Mouse (Mus musculus) midbrain, embryonic 13.5 days (tissue): ENCODE measurements around the gene Rnps1. TPM values are rescaled to one million over a fixed set of nuclear protein-coding genes. Genes with fewer than 3 reads are reported as not detected.

ENCODE experiments used
- ATAC-seq: fragments of 200-750 bp; cut with Nextera tagmentation; 2 replicates; pipeline ENCODE4 v1.8.0; 2017; ENCODE audit warnings: mild to moderate bottlenecking, moderate TSS enrichment, moderate library complexity
- H3K27ac ChIP-seq: fragments of 300-500 bp; sonication (generic); 2 replicates; pipeline ENCODE4 v1.5.1; 2015; ENCODE audit warnings: inconsistent platforms, mild to moderate bottlenecking, moderate library complexity
- H3K27me3 ChIP-seq: fragments of 300-500 bp; sonication (generic); 2 replicates; pipeline ENCODE4 v1.6.1; 2015; ENCODE audit warnings: mild to moderate bottlenecking, inconsistent platforms
- H3K36me3 ChIP-seq: fragments of 300-500 bp; sonication (generic); 2 replicates; pipeline ENCODE4 v1.6.1; 2015; ENCODE audit warnings: mild to moderate bottlenecking, inconsistent platforms
- H3K4me1 ChIP-seq: fragments of 300-500 bp; sonication (generic); replicated peaks from 2 replicates; pipeline ENCODE4 v1.6.1; 2015; ENCODE audit warnings: inconsistent platforms
- H3K4me2 ChIP-seq: fragments of 300-500 bp; sonication (generic); replicated peaks from 2 replicates; pipeline ENCODE4 v1.6.1; 2015; ENCODE audit warnings: moderate library complexity, mild to moderate bottlenecking, inconsistent platforms
- H3K4me3 ChIP-seq: fragments of 300-500 bp; sonication (generic); replicated peaks from 2 replicates; pipeline ENCODE4 v1.5.1; 2015; ENCODE audit warnings: mild to moderate bottlenecking, inconsistent platforms
- H3K9ac ChIP-seq: fragments of 300-500 bp; sonication (generic); replicated peaks from 2 replicates; pipeline ENCODE4 v1.6.1; 2015; ENCODE audit warnings: mild to moderate bottlenecking, inconsistent platforms
- H3K9me3 ChIP-seq: fragments of 300-500 bp; sonication (generic); 2 replicates; pipeline ENCODE4 v1.6.1; 2016; ENCODE audit warnings: mild to moderate bottlenecking, inconsistent platforms
- WGBS: fragments of 180-500 bp; shearing (Covaris S2); methylation state at CpG from one replicate; pipeline ENCODE4 v1.1.7; 2015; 5-methylcytosine and 5-hydroxymethylcytosine counted together
- polyA plus RNA-seq: library from polyadenylated mRNA; unstranded; fragments of >200 nt; fragmentation: Nextera tagmentation; extraction: Ambion mirVana; gene quantifications from 2 replicates; pipeline ENCODE4 v1.2.1, GENCODE M21; 2015

Gene Rnps1
- polyA plus RNA-seq = 370 and 374 TPM in 2 replicates

GRCm38 (mm10) chr17:24414230-24414976, at the start of gene Rnps1:
Gene Rnps1 (plus strand): TSS chr17:24414565.
- H3K4me2 ChIP-seq = peak within 1 kb of the TSS; percentile 97
- peak within 1 kb of the TSS; percentile 96 for H3K9ac ChIP-seq
- H3K4me1 ChIP-seq = peaks cover 36% of the 10 kb centered on the region
- WGBS = under 1% methylated on average over 64 of the region's 64 CpGs
- H3K27me3 ChIP-seq = no peaks in the 10 kb centered on the region
- H3K4me3 ChIP-seq = peak within 1 kb of the TSS; percentile 97
- no peaks in the 10 kb centered on the region for H3K9me3 ChIP-seq
- peak; percentile 96 for ATAC-seq
- H3K36me3 ChIP-seq = peaks cover 36% of the 10 kb centered on the region
- peak within 1 kb of the TSS; percentile 89 for H3K27ac ChIP-seq

- no peak overlapping the region for H3K4me2 ChIP-seq
- no peak overlapping the region for H3K4me3 ChIP-seq
- no peaks in the 10 kb centered on the region for H3K27me3 ChIP-seq
- WGBS = 27% methylated on average over 13 of the region's 13 CpGs
- 0 out of 2 replicates have a peak overlapping the region, but pooled peaks have one; percentile 11 for H3K9ac ChIP-seq
- H3K9me3 ChIP-seq = no peaks in the 10 kb centered on the region
- H3K36me3 ChIP-seq = peaks cover 44% of the 10 kb centered on the region
- no peak for ATAC-seq
- H3K27ac ChIP-seq = no peak overlapping the region
- no peaks in the 10 kb centered on the region for H3K4me1 ChIP-seq
These were observed 48.5 kb upstream of the Rnps1 start for GRCm38 (mm10) chr17:24365863-24366262.

GRCm38 (mm10) chr17:24375094-24375712, 39.2 kb upstream of the Rnps1 start:
- no peak for ATAC-seq
- Histone ChIP-seq H3K27ac (no peak overlapping the region), H3K9me3 (no peaks in the 10 kb centered on the region), H3K36me3 (peaks cover 91% of the 10 kb centered on the region), H3K4me3 (no peak overlapping the region), H3K4me2 (no peak overlapping the region), H3K9ac (no peak overlapping the region), H3K27me3 (no peaks in the 10 kb centered on the region), H3K4me1 (no peaks in the 10 kb centered on the region)
- 89% methylated on average over 5 of the region's 5 CpGs for WGBS

- 89% methylated on average over 6 of the region's 6 CpGs for WGBS
- peaks cover 88% of the 10 kb centered on the region for H3K36me3 ChIP-seq
These were observed 38.5 kb upstream of the Rnps1 start for GRCm38 (mm10) chr17:24375886-24376285.

GRCm38 (mm10) chr17:24378496-24378895, 35.9 kb upstream of the Rnps1 start:
- no peak overlapping the region for H3K4me3 ChIP-seq
- H3K27ac ChIP-seq = no peak overlapping the region
- no peaks in the 10 kb centered on the region for H3K27me3 ChIP-seq
- 96% methylated on average over 2 of the region's 2 CpGs for WGBS
- H3K4me2 ChIP-seq = no peak overlapping the region
- ATAC-seq = no peak
- H3K9ac ChIP-seq = no peak overlapping the region
- no peaks in the 10 kb centered on the region for H3K4me1 ChIP-seq
- H3K9me3 ChIP-seq = no peaks in the 10 kb centered on the region
- H3K36me3 ChIP-seq = peaks cover 82% of the 10 kb centered on the region

More at GRCm38 (mm10) chr17:24375886-24376285, 38.5 kb upstream of the Rnps1 start:
- Histone ChIP-seq H3K9me3 (no peaks in the 10 kb centered on the region), H3K27me3 (no peaks in the 10 kb centered on the region), H3K9ac (no peak overlapping the region), H3K4me3 (no peak overlapping the region), H3K4me2 (no peak overlapping the region), H3K27ac (no peak overlapping the region), H3K4me1 (no peaks in the 10 kb centered on the region)
- no peak for ATAC-seq

- Histone ChIP-seq H3K9ac (no peak overlapping the region), H3K4me2 (no peak overlapping the region), H3K9me3 (no peaks in the 10 kb centered on the region), H3K27ac (no peak overlapping the region), H3K4me1 (no peaks in the 10 kb centered on the region), H3K27me3 (no peaks in the 10 kb centered on the region), H3K36me3 (peaks cover 87% of the 10 kb centered on the region), H3K4me3 (no peak overlapping the region)
- WGBS = 89% methylated on average over 8 of the region's 8 CpGs
- no peak for ATAC-seq
These were observed 30.6 kb upstream of the Rnps1 start for GRCm38 (mm10) chr17:24383789-24384188.

- Histone ChIP-seq H3K27me3 (no peaks in the 10 kb centered on the region), H3K36me3 (peaks cover 89% of the 10 kb centered on the region), H3K4me1 (no peaks in the 10 kb centered on the region), H3K4me3 (no peak overlapping the region), H3K27ac (no peak overlapping the region), H3K9me3 (no peaks in the 10 kb centered on the region), H3K9ac (no peak overlapping the region), H3K4me2 (no peak overlapping the region)
- 84% methylated on average over 5 of the region's 5 CpGs for WGBS
- ATAC-seq = no peak
These were observed 25.7 kb upstream of the Rnps1 start for GRCm38 (mm10) chr17:24388711-24389110.

- Histone ChIP-seq H3K4me1 (no peaks in the 10 kb centered on the region), H3K9ac (no peak overlapping the region), H3K4me3 (no peak overlapping the region), H3K27me3 (no peaks in the 10 kb centered on the region), H3K9me3 (no peaks in the 10 kb centered on the region), H3K27ac (no peak overlapping the region), H3K36me3 (peaks cover 79% of the 10 kb centered on the region), H3K4me2 (no peak overlapping the region)
- 3% methylated on average over 2 of the region's 2 CpGs for WGBS
- no peak for ATAC-seq
These were observed 24.5 kb upstream of the Rnps1 start for GRCm38 (mm10) chr17:24389865-24390264.

GRCm38 (mm10) chr17:24391149-24391548, 23.2 kb upstream of the Rnps1 start:
- Histone ChIP-seq H3K27ac (no peak overlapping the region), H3K4me2 (no peak overlapping the region), H3K36me3 (peaks cover 74% of the 10 kb centered on the region), H3K9ac (no peak overlapping the region), H3K4me3 (no peak overlapping the region), H3K9me3 (no peaks in the 10 kb centered on the region), H3K27me3 (no peaks in the 10 kb centered on the region), H3K4me1 (no peaks in the 10 kb centered on the region)
- no peak for ATAC-seq
- WGBS = 64% methylated on average over 8 of the region's 8 CpGs

- no peak overlapping the region for H3K27ac ChIP-seq
- no peaks in the 10 kb centered on the region for H3K4me1 ChIP-seq
- H3K27me3 ChIP-seq = no peaks in the 10 kb centered on the region
- H3K9ac ChIP-seq = no peak overlapping the region
- H3K36me3 ChIP-seq = peaks cover 68% of the 10 kb centered on the region
- H3K4me3 ChIP-seq = no peak overlapping the region
- ATAC-seq = no peak
- H3K4me2 ChIP-seq = no peak overlapping the region
- H3K9me3 ChIP-seq = no peaks in the 10 kb centered on the region
- WGBS = 40% methylated on average over 4 of the region's 4 CpGs
These were observed 20.8 kb upstream of the Rnps1 start for GRCm38 (mm10) chr17:24393527-24393926.

GRCm38 (mm10) chr17:24394456-24394855, 19.9 kb upstream of the Rnps1 start:
- Histone ChIP-seq H3K9ac (no peak overlapping the region), H3K4me3 (no peak overlapping the region), H3K4me2 (no peak overlapping the region), H3K9me3 (no peaks in the 10 kb centered on the region), H3K36me3 (peaks cover 70% of the 10 kb centered on the region), H3K27ac (no peak overlapping the region), H3K4me1 (no peaks in the 10 kb centered on the region), H3K27me3 (no peaks in the 10 kb centered on the region)
- no peak for ATAC-seq
- 92% methylated on average over 7 of the region's 7 CpGs for WGBS

GRCm38 (mm10) chr17:24402371-24402770, 12.0 kb upstream of the Rnps1 start:
- no peak for ATAC-seq
- WGBS = 80% methylated on average over 3 of the region's 3 CpGs
- H3K4me2 ChIP-seq = no peak overlapping the region

More at GRCm38 (mm10) chr17:24402371-24402770, 12.0 kb upstream of the Rnps1 start:
- no peaks in the 10 kb centered on the region for H3K27me3 ChIP-seq
- peaks cover 95% of the 10 kb centered on the region for H3K36me3 ChIP-seq
- no peak overlapping the region for H3K27ac ChIP-seq
- H3K9ac ChIP-seq = no peak overlapping the region
- H3K4me3 ChIP-seq = no peak overlapping the region
- H3K4me1 ChIP-seq = no peaks in the 10 kb centered on the region
- no peaks in the 10 kb centered on the region for H3K9me3 ChIP-seq
